Mouse (Mus musculus) WW6 (cell line): Measurements from ENCODE around the gene Gm1113.
A peak's percentile ranks its signal among the peaks of the same experiment; 100 is the strongest.

ENCODE experiments used
- DNase-seq: peaks from one replicate; pipeline ENCODE4 v3.0.0-alpha.2; 2013; ENCODE audit warnings: low read depth, low spot score

Gene Gm1113

GRCm38 (mm10) chr9:35529141-35529540 lies 11.1 kb upstream of the Gm1113 start:
- no peak for DNase-seq

GRCm38 (mm10) chr9:35523941-35524411 lies 5.9 kb upstream of the Gm1113 start:
- peak; percentile 33 for DNase-seq

GRCm38 (mm10) chr9:35523541-35523940 lies 5.5 kb upstream of the Gm1113 start:
- DNase-seq, result no peak

- no peak for DNase-seq
These were observed 4.9 kb upstream of the Gm1113 start for GRCm38 (mm10) chr9:35522821-35523515.

GRCm38 (mm10) chr9:35522241-35522640 lies 4.2 kb upstream of the Gm1113 start:
- DNase-seq, result no peak

GRCm38 (mm10) chr9:35520631-35521348 lies 2.7 kb upstream of the Gm1113 start:
- no peak for DNase-seq

GRCm38 (mm10) chr9:35516711-35517110 lies 1.4 kb downstream of the Gm1113 start:
- DNase-seq, result no peak

GRCm38 (mm10) chr9:35516182-35516581 lies 1.9 kb downstream of the Gm1113 start:
- no peak for DNase-seq

- no peak for DNase-seq
These were observed 4.2 kb downstream of the Gm1113 start for GRCm38 (mm10) chr9:35513900-35514299.

GRCm38 (mm10) chr9:35508234-35508633 lies 9.8 kb downstream of the Gm1113 start:
- DNase-seq, result no peak

- no peak for DNase-seq
These were observed 15.6 kb downstream of the Gm1113 start for GRCm38 (mm10) chr9:35502361-35503000.

- no peak for DNase-seq
These were observed 18.1 kb downstream of the Gm1113 start for GRCm38 (mm10) chr9:35499946-35500345.

- no peak for DNase-seq
These were observed 22.6 kb downstream of the Gm1113 start for GRCm38 (mm10) chr9:35495471-35495870.

- no peak for DNase-seq
These were observed 23.1 kb downstream of the Gm1113 start for GRCm38 (mm10) chr9:35494937-35495336.

- DNase-seq, result no peak
These were observed 24.4 kb downstream of the Gm1113 start for GRCm38 (mm10) chr9:35493733-35494092.

- DNase-seq, result no peak
These were observed 24.9 kb downstream of the Gm1113 start for GRCm38 (mm10) chr9:35493033-35493732.

- DNase-seq, result no peak
These were observed 26.8 kb downstream of the Gm1113 start for GRCm38 (mm10) chr9:35491109-35491866.

- no peak for DNase-seq
These were observed 29.6 kb downstream of the Gm1113 start for GRCm38 (mm10) chr9:35488496-35488895.

- DNase-seq, result no peak
These were observed 31.5 kb downstream of the Gm1113 start for GRCm38 (mm10) chr9:35486616-35487015.

GRCm38 (mm10) chr9:35483949-35484348 lies 34.1 kb downstream of the Gm1113 start:
- no peak for DNase-seq
